Mouse (Mus musculus) heart, postnatal 36 days (tissue): ENCODE measurements around the gene Slc10a6. TPM values are rescaled to one million over a fixed set of nuclear protein-coding genes. Genes with fewer than 3 reads are reported as not detected.
A peak's percentile ranks its signal among the peaks of the same experiment; 100 is the strongest.

ENCODE experiments used
- DNase-seq, 2 experiments: peaks; one replicate each; pipeline ENCODE4 v3.0.0; 2021 to 2022
- intact Hi-C: fragments of 180-260 bp; cut with DNase I; formaldehyde crosslinking; loops from one replicate; pipeline ENCODE4 v1.15.1; 2025
- total RNA-seq, 2 experiments: library from RNA; stranded (reverse); gene quantifications; 2 replicates each; pipeline ENCODE4 v1.2.3; 2021

Gene Slc10a6
- total RNA-seq, 2 experiments from 2014 or later: 5.2 to 8.0 TPM

GRCm38 (mm10) chr5:103620301-103620973 is 8.8 kb downstream of the Slc10a6 start:
- peak; percentile 42 to 58 for DNase-seq
- intact Hi-C loops: no loop called here

- DNase-seq: no peak
- intact Hi-C loops: no loop called here
These were observed 12.0 kb downstream of the Slc10a6 start for GRCm38 (mm10) chr5:103617191-103617590.

GRCm38 (mm10) chr5:103614356-103614755 is 14.8 kb downstream of the Slc10a6 start:
- intact Hi-C loops: loop anchor here (5.0 kb wide), 1 partner anchor 43 kb away; the partner anchor contains the start of gene 1700016H13Rik
- DNase-seq: no peak

- intact Hi-C loops: loop anchor here (5.0 kb wide), 1 partner anchor 45 kb away; the partner anchor contains the start of gene 1700016H13Rik
- no peak for DNase-seq
These were observed 16.9 kb downstream of the Slc10a6 start for GRCm38 (mm10) chr5:103612316-103612715.

GRCm38 (mm10) chr5:103610856-103611472 is 18.2 kb downstream of the Slc10a6 start:
- intact Hi-C loops: loop anchor here (5.0 kb wide), 1 partner anchor 46 kb away; the partner anchor contains the start of gene 1700016H13Rik
- DNase-seq: no peak

GRCm38 (mm10) chr5:103610148-103610547 is 19.1 kb downstream of the Slc10a6 start:
- intact Hi-C loops: loop anchor here (5.0 kb wide), 1 partner anchor 47 kb away; the partner anchor contains the start of gene 1700016H13Rik
- no peak for DNase-seq

GRCm38 (mm10) chr5:103605707-103606106 is 23.5 kb downstream of the Slc10a6 start:
- DNase-seq: no peak

GRCm38 (mm10) chr5:103603115-103603893 is 25.9 kb downstream of the Slc10a6 start:
- intact Hi-C loops: no loop called here
- no peak for DNase-seq

More at GRCm38 (mm10) chr5:103605707-103606106, 23.5 kb downstream of the Slc10a6 start:
- intact Hi-C loops: no loop called here

GRCm38 (mm10) chr5:103598881-103599280 is 30.3 kb downstream of the Slc10a6 start:
- intact Hi-C loops: loop anchor here (5.0 kb wide), 1 partner anchor 53 kb away; no protein-coding TSS in a partner anchor
- DNase-seq: no peak

- DNase-seq: no peak
- intact Hi-C loops: loop anchor here (5.0 kb wide), 1 partner anchor 54 kb away; no protein-coding TSS in a partner anchor
These were observed 30.9 kb downstream of the Slc10a6 start for GRCm38 (mm10) chr5:103598264-103598663.

GRCm38 (mm10) chr5:103597604-103598003 is 31.6 kb downstream of the Slc10a6 start:
- DNase-seq: no peak
- intact Hi-C loops: loop anchor here (5.0 kb wide), 1 partner anchor 55 kb away; no protein-coding TSS in a partner anchor

- intact Hi-C loops: loop anchor here (5.0 kb wide), 1 partner anchor 56 kb away; no protein-coding TSS in a partner anchor
- no peak for DNase-seq
These were observed 32.6 kb downstream of the Slc10a6 start for GRCm38 (mm10) chr5:103596467-103597146.

- DNase-seq: no peak
- intact Hi-C loops: loop anchor here (5.0 kb wide), 1 partner anchor 57 kb away; no protein-coding TSS in a partner anchor
These were observed 33.6 kb downstream of the Slc10a6 start for GRCm38 (mm10) chr5:103595394-103596226.

GRCm38 (mm10) chr5:103593575-103593974 is 35.6 kb downstream of the Slc10a6 start:
- intact Hi-C loops: no loop called here
- DNase-seq: no peak

- DNase-seq: no peak
- intact Hi-C loops: no loop called here
These were observed 36.5 kb downstream of the Slc10a6 start for GRCm38 (mm10) chr5:103592706-103593105.

GRCm38 (mm10) chr5:103591846-103592245 is 37.4 kb downstream of the Slc10a6 start:
- no peak for DNase-seq
- intact Hi-C loops: no loop called here

GRCm38 (mm10) chr5:103587219-103587618 is 42.0 kb downstream of the Slc10a6 start:
- DNase-seq: no peak
- intact Hi-C loops: loop anchor here (5.0 kb wide), 2 partner anchors 70 to 230 kb away; partner anchors contain the start of gene 1700016H13Rik

- DNase-seq: no peak
- intact Hi-C loops: no loop called here
These were observed 49.4 kb downstream of the Slc10a6 start for GRCm38 (mm10) chr5:103579680-103580420.
